Mouse (Mus musculus): Measurements from ENCODE around the gene Hspa12b. TPM values are rescaled to one million over a fixed set of nuclear protein-coding genes. Genes with fewer than 3 reads are reported as not detected.

Gene Hspa12b
- total and polyA plus RNA-seq, 3 experiments, result 0.56 to 2.0 (median 1.7) TPM

DNA sequence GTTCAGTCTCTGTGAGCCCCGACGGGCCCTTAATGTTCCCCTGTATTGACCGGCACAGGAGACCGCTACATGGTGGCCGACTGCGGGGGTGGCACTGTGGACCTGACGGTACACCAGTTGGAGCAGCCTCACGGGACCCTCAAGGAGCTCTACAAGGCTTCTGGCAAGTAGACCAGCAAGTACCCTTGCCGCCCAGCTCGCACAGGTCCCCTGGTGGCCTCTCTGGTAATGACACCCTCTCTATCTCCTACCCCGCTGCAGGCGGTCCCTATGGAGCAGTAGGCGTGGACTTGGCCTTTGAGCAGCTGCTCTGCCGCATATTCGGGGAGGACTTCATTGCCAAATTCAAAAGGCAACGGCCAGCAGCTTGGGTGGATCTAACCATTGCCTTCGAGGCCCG is 15.5 kb downstream of the Hspa12b start:
- H3K27ac ChIP-seq (ENCODE audit: insufficient read depth, low read depth), result no peak overlapping the region
- no peak overlapping the region for H3K9ac ChIP-seq (ENCODE audit: insufficient read depth, low read depth)
- 0 out of 4 replicates have a peak, but pooled peaks cover 0 to 2% of the 10 kb centered on the region in 2 experiments for H3K4me1 ChIP-seq (ENCODE audit: control insufficient read depth in 1 of 2, insufficient read depth in 2 of 2)
- no peaks in the 10 kb centered on the region for H3K79me2 ChIP-seq (replicated peaks; ENCODE audit: control insufficient read depth, extremely low read depth, insufficient read depth, poor library complexity, severe bottlenecking)
- peak; percentile 53 for DNase-seq (ENCODE audit: extremely low read depth)
- H3K27me3 ChIP-seq (replicated peaks), result no peaks in the 10 kb centered on the region
- no peak overlapping the region for H3K4me2 ChIP-seq (ENCODE audit: insufficient read depth, low read depth, poor library complexity, severe bottlenecking)
- H3K4me3 ChIP-seq (replicated peaks in 1 of 3; ENCODE audit: low read depth in 2 of 3, low read length in 2 of 3, poor library complexity in 1 of 3), result no peak overlapping the region
- H3K9me3 ChIP-seq (replicated peaks; ENCODE audit: low read length), result no peaks in the 10 kb centered on the region
- dilution Hi-C loops (cut with MboI; ENCODE audit: extremely low pct_ligation_motif_present, extremely low pct_unique_long_range_greater_than_20kb, low sequenced_read_pairs), result no loop called here
- in situ Hi-C loops (cut with MboI; ENCODE audit: low pct_ligation_motif_present, low pct_unique_long_range_greater_than_20kb, low sequenced_read_pairs), result no loop called here
- peaks cover 29 to 75% of the 10 kb centered on the region in 2 experiments for H3K36me3 ChIP-seq (replicated peaks in 1 of 2; ENCODE audit: control insufficient read depth in 1 of 2, insufficient read depth in 1 of 2, low read length in 1 of 2)
- TF ChIP-seq SMC3 (IDR thresholded peaks at IDR 0.05; ENCODE audit: low read depth, low read length) (peak; percentile 76), HCFC1 (IDR thresholded peaks at IDR 0.05; ENCODE audit: low read depth, low read length) (no peak), CHD2 (IDR thresholded peaks at IDR 0.05; ENCODE audit: low read length) (no peak), RAD21 (IDR thresholded peaks at IDR 0.05; ENCODE audit: low read depth, low read length) (peak; percentile 59), CTCF (conservative IDR thresholded peaks at IDR 0.05 in 1 of 2, IDR thresholded peaks at IDR 0.05 in 1 of 2; ENCODE audit: low read depth in 2 of 2, low read length in 2 of 2) (peak; percentile 44 to 75)

DNA sequence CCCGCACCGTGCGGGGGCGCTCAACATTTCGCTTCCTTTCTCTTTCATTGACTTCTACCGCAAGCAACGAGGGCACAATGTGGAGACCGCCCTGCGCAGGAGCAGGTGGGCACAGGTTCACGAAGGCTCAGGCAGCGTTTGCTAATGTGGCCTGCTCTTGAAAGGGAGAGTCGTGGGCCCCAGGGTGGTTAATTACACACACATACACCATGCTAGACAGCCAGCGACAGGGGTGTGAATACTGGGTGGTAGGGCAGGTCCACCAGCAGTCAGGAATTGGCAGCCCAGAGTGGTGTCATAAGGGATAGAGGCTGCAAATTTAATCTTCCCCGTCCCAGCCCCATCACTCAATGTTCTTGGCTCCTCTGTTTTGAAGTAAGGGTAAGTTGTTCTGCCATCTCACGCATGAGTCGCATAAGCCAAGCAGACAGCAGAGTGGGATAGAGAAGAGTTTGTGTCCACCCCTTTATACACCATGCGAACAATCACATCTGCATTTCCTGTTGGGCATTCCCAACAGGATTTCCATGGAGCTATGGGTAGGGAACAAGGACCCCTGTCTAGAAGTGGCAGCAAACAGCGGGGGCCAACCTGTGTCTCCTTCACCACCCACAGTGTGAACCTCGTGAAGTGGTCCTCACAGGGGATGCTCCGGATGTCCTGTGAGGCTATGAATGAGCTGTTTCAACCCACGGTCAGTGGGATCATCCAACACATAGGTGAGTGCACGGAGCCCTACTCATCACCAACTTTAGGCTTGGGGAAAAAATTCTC is 16.1 kb downstream of the Hspa12b start:
- 0 out of 4 replicates have a peak, but pooled peaks cover 0 to 2% of the 10 kb centered on the region in 2 experiments for H3K4me1 ChIP-seq (ENCODE audit: control insufficient read depth in 1 of 2, insufficient read depth in 2 of 2)
- in situ Hi-C loops (cut with MboI; ENCODE audit: low pct_ligation_motif_present, low pct_unique_long_range_greater_than_20kb, low sequenced_read_pairs), result no loop called here
- H3K9ac ChIP-seq (ENCODE audit: insufficient read depth, low read depth), result no peak overlapping the region

DNA sequence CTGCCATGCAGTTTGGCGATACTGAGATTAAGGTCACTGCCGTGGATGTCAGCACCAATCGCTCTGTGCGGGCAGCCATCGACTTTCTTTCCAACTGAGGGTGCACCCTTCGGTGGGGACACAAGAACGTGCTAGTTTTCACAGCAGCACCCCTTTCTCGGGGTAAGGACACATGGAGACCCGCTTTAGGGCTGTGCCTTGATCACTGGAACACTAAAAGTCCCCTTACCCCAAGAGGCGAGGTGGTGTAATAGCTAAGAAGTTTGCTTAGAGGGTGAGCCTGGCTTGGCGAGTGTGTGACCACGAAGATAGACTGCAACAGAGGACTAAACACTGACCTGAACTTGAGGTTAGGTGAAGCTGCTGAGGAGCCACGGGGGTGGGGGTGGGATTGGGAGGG is 18.0 kb downstream of the Hspa12b start:
- Histone ChIP-seq H3K4me3 (replicated peaks in 1 of 3; ENCODE audit: low read depth in 2 of 3, low read length in 2 of 3, poor library complexity in 1 of 3) (no peak overlapping the region), H3K27ac (ENCODE audit: insufficient read depth, low read depth) (no peak overlapping the region), H3K79me2 (replicated peaks; ENCODE audit: control insufficient read depth, extremely low read depth, insufficient read depth, poor library complexity, severe bottlenecking) (no peaks in the 10 kb centered on the region), H3K4me2 (ENCODE audit: insufficient read depth, low read depth, poor library complexity, severe bottlenecking) (no peak overlapping the region), H3K36me3 (replicated peaks in 1 of 2; ENCODE audit: control insufficient read depth in 1 of 2, insufficient read depth in 1 of 2, low read length in 1 of 2) (peaks cover 42 to 89% of the 10 kb centered on the region in 2 experiments), H3K9me3 (replicated peaks; ENCODE audit: low read length) (no peaks in the 10 kb centered on the region), H3K4me1 (ENCODE audit: control insufficient read depth in 1 of 2, insufficient read depth in 2 of 2) (0 out of 4 replicates have a peak, but pooled peaks cover 0 to 2% of the 10 kb centered on the region in 2 experiments), H3K9ac (ENCODE audit: insufficient read depth, low read depth) (no peak overlapping the region), H3K27me3 (replicated peaks) (no peaks in the 10 kb centered on the region)
- in situ Hi-C loops (cut with MboI; ENCODE audit: low pct_ligation_motif_present, low pct_unique_long_range_greater_than_20kb, low sequenced_read_pairs), result no loop called here
- no peak for DNase-seq (ENCODE audit: extremely low read depth)
- dilution Hi-C loops (cut with MboI; ENCODE audit: extremely low pct_ligation_motif_present, extremely low pct_unique_long_range_greater_than_20kb, low sequenced_read_pairs), result no loop called here
- no peak for TF ChIP-seq JUND (conservative IDR thresholded peaks at IDR 0.05; ENCODE audit: low read depth, low read length)
- TF ChIP-seq ELF1 (IDR thresholded peaks at IDR 0.05; ENCODE audit: low read depth, low read length), result no peak
- TF ChIP-seq NRF1 (IDR thresholded peaks at IDR 0.05; ENCODE audit: low read depth, low read length), result no peak
- TF ChIP-seq MXI1 (IDR thresholded peaks at IDR 0.05; ENCODE audit: low read depth, low read length), result no peak
- TF ChIP-seq CHD1 (IDR thresholded peaks at IDR 0.05; ENCODE audit: low read depth, low read length), result no peak
- TF ChIP-seq POLR2AphosphoS2 (IDR thresholded peaks at IDR 0.05; ENCODE audit: low read depth, low read length), result no peak
- TF ChIP-seq GABPA (IDR thresholded peaks at IDR 0.05; ENCODE audit: insufficient replicate concordance, low read depth, low read length), result no peak
- no peak for TF ChIP-seq CTCF (conservative IDR thresholded peaks at IDR 0.05 in 1 of 2, IDR thresholded peaks at IDR 0.05 in 1 of 2; ENCODE audit: low read depth in 2 of 2, low read length in 2 of 2)

More for the DNA sequence above, 16.1 kb downstream of the Hspa12b start:
- Histone ChIP-seq H3K27ac (ENCODE audit: insufficient read depth, low read depth) (no peak overlapping the region), H3K36me3 (replicated peaks in 1 of 2; ENCODE audit: control insufficient read depth in 1 of 2, insufficient read depth in 1 of 2, low read length in 1 of 2) (peaks cover 35 to 81% of the 10 kb centered on the region in 2 experiments), H3K9me3 (replicated peaks; ENCODE audit: low read length) (no peaks in the 10 kb centered on the region), H3K27me3 (replicated peaks) (no peaks in the 10 kb centered on the region), H3K79me2 (replicated peaks; ENCODE audit: control insufficient read depth, extremely low read depth, insufficient read depth, poor library complexity, severe bottlenecking) (no peaks in the 10 kb centered on the region), H3K4me2 (ENCODE audit: insufficient read depth, low read depth, poor library complexity, severe bottlenecking) (no peak overlapping the region), H3K4me3 (replicated peaks in 1 of 3; ENCODE audit: low read depth in 2 of 3, low read length in 2 of 3, poor library complexity in 1 of 3) (no peak overlapping the region)
- TF ChIP-seq SIN3A (IDR thresholded peaks at IDR 0.05; ENCODE audit: low read length), result no peak
- no peak for TF ChIP-seq ZC3H11A (IDR thresholded peaks at IDR 0.05; ENCODE audit: low read depth, low read length)
- TF ChIP-seq POLR2AphosphoS2 (IDR thresholded peaks at IDR 0.05; ENCODE audit: low read depth, low read length), result 0 out of 2 replicates have a peak, but pooled peaks have one; percentile 48
- dilution Hi-C loops (cut with MboI; ENCODE audit: extremely low pct_ligation_motif_present, extremely low pct_unique_long_range_greater_than_20kb, low sequenced_read_pairs), result no loop called here
- DNase-seq (ENCODE audit: extremely low read depth), result no peak
